Mouse (Mus musculus): Measurements from ENCODE around the gene Rbm18. TPM values are rescaled to one million over a fixed set of nuclear protein-coding genes. Genes with fewer than 3 reads are reported as not detected.
"Not testable (repeated sequence)": the region's sequence is repeated elsewhere in the genome, so short reads cannot be mapped to it uniquely, and the experiment has no call there.

The Rbm18 gene
- polyA plus RNA-seq, 1 experiment from 2014 or later, result 113 TPM

DNA sequence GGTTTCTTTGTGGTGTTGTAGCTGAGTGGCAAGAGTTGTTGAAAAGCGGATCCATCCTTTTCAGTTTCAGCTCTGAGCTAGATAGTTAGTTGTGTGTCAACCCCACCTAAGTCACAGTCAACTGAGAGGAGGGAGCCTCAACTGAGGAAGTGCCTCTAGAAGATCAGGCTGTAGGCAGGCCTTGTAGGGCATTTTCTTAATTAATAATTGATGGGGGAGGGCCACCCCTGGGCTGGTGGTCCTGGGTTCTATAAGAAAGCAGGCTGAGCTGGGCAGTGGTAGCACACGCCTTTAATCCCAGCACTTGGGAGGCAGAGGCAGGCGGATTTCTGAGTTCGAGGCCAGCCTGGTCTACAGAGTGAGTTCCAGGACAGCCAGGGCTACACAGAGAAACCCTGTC lies 15.8 kb upstream of the Rbm18 start:
- H3K9me3 ChIP-seq; H3K4me1 ChIP-seq; H3K27me3 ChIP-seq; H3K27ac ChIP-seq; H3K4me3 ChIP-seq (replicated peaks); H3K4me2 ChIP-seq; H3K9ac ChIP-seq; ATAC-seq (ENCODE audit: low FRiP score): not testable (repeated sequence)
- H3K36me3 ChIP-seq (replicated peaks), result peaks cover 32% of the 10 kb centered on the region
- WGBS, result 94% methylated on average over 4 of the region's 4 CpGs

- Histone ChIP-seq H3K9me3 (no peaks in the 10 kb centered on the region), H3K27ac (no peak overlapping the region), H3K9ac (no peak overlapping the region), H3K4me2 (no peak overlapping the region), H3K27me3 (no peaks in the 10 kb centered on the region), H3K4me1 (no peaks in the 10 kb centered on the region), H3K4me3 (replicated peaks) (no peak overlapping the region), H3K36me3 (replicated peaks) (peaks cover 19% of the 10 kb centered on the region)
- WGBS, result 87% methylated on average over 7 of the region's 7 CpGs
- ATAC-seq (ENCODE audit: low FRiP score), result no peak
Observed at GRCm38 (mm10) chr2:36148876-36149365, 12.3 kb upstream of the Rbm18 start.

DNA sequence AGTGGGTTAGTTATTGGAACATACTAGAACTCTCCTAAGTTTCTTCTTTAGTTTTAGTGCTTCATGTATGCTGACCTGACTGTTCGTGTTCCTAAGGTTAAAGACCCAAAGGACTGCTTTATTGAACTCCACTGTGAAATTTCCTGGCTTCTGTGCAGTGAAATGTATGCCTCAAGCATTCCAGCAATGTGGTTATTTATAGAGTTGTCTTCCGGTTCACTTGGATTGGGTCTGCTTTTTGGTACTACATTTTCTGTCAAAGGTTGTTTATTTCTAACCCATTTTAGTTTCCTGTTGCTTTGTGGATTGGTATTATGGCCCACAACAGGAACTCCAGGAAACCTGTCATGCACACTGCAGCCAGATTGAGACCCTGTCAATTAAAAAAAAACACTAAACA lies 2.5 kb upstream of the Rbm18 start:
- Histone ChIP-seq H3K4me2 (no peak overlapping the region), H3K9me3 (no peaks in the 10 kb centered on the region), H3K27ac (no peak overlapping the region), H3K4me1 (peaks cover 13% of the 10 kb centered on the region), H3K27me3 (no peaks in the 10 kb centered on the region), H3K36me3 (replicated peaks) (peaks cover 8% of the 10 kb centered on the region; the same call in 1 of the 2 replicates), H3K9ac (no peak overlapping the region), H3K4me3 (replicated peaks) (no peak overlapping the region)
- 80% methylated on average over 2 of the region's 2 CpGs for WGBS
- no peak for ATAC-seq (ENCODE audit: low FRiP score)

DNA sequence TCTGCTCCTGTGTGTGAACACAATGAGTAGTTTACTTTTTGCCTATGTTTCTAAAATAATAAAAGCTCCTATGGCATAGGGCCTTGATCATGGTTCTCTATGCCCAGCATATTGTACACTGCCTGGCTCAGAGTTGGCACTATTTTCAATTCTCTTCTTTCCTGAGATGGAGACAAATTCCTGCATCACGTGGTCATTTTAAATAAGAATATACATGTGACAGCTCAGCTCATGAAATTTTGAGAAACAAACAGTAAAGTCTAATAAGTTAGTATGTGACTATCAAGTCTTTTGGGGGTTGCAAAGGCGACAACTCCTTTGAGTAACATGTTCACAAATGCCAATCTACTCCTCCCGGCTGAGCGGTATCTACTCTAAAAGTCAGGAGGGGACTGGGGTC lies 686 bp downstream of the Rbm18 start:
- H3K4me1 ChIP-seq, result peaks cover 13% of the 10 kb centered on the region

DNA sequence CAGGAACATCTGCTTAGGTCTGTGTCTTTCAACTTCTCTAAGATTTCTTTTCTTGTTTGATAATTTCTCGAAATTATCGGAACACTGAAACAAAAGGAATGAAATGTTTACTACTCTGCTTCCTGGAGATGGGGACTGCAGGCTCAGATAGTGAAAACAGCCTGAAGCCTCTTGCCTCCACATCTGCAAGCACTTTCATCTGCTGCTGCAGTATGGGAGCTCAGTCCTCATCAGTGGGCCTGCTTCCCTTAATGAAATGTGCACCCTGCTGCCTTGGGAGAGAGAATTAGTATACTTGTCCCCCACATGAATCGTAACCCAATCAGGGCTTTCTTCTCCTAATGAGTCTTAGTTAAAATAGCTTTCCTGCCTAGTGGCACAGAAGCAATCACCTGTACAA lies 7.5 kb downstream of the Rbm18 start:
- H3K9me3 ChIP-seq, result no peaks in the 10 kb centered on the region
- 82% methylated on average over 3 of the region's 3 CpGs for WGBS
- no peak overlapping the region for H3K4me2 ChIP-seq
- no peak overlapping the region for H3K27ac ChIP-seq
- no peak overlapping the region for H3K4me3 ChIP-seq (replicated peaks)
- no peaks in the 10 kb centered on the region for H3K27me3 ChIP-seq
- H3K9ac ChIP-seq, result no peak overlapping the region
- H3K36me3 ChIP-seq (replicated peaks), result peaks cover 77% of the 10 kb centered on the region
- ATAC-seq (ENCODE audit: low FRiP score), result no peak
- no peaks in the 10 kb centered on the region for H3K4me1 ChIP-seq

More for the DNA sequence above, 686 bp downstream of the Rbm18 start:
- H3K9me3 ChIP-seq, result no peaks in the 10 kb centered on the region
- no peaks in the 10 kb centered on the region for H3K27me3 ChIP-seq
- peak overlapping the region; percentile 77; the same call in 1 of the 2 replicates for H3K27ac ChIP-seq
- ATAC-seq (ENCODE audit: low FRiP score), result no peak
- WGBS, result under 1% methylated on average over 4 of the region's 4 CpGs
- H3K4me3 ChIP-seq (replicated peaks), result peak overlapping the region; percentile 70
- H3K4me2 ChIP-seq, result peak overlapping the region; percentile 67
- H3K36me3 ChIP-seq (replicated peaks), result peaks cover 32% of the 10 kb centered on the region
- peak overlapping the region; percentile 73 for H3K9ac ChIP-seq

GRCm38 (mm10) chr2:36127973-36128372 lies 8.6 kb downstream of the Rbm18 start:
- Histone ChIP-seq H3K9me3 (no peaks in the 10 kb centered on the region), H3K27ac (no peak overlapping the region), H3K4me2 (no peak overlapping the region), H3K27me3 (no peaks in the 10 kb centered on the region), H3K4me3 (replicated peaks) (no peak overlapping the region), H3K36me3 (replicated peaks) (peaks cover 74% of the 10 kb centered on the region), H3K9ac (no peak overlapping the region), H3K4me1 (no peaks in the 10 kb centered on the region)
- no peak for ATAC-seq (ENCODE audit: low FRiP score)
- WGBS, result 84% methylated on average over 4 of the region's 4 CpGs

DNA sequence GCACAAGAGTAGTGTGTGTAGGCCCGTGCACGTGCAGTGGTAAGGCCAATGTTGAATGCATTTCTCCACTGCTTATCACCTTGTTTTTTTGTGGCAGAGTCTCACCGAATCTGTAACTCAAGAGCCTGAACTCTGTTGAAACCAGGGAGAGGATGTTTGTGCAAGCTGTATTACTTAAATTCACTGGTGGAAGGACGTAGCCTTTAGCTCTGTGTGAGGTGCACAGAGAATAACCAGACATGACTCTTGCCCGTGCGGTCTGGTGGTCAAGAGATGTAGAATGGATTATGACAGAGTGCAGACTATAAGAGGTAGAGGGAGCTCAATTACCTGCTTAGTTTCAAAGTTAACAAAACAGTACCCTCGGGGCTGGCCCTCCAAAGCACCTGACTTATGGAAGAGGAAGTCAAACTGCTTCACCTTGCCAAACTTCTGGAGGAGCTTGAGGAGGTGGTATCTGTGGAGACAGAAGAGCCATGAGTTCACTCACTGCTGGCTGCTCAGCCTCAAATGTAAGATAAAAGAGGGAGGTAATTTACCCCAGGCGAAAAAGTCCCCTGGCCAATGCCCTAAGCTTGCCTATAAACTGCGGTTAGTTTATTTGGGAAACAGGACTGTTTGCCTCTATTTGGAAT lies 9.7 kb downstream of the Rbm18 start:
- Histone ChIP-seq H3K4me3 (replicated peaks) (no peak overlapping the region), H3K9ac (no peak overlapping the region), H3K4me1 (no peaks in the 10 kb centered on the region), H3K36me3 (replicated peaks) (peaks cover 74% of the 10 kb centered on the region), H3K27ac (no peak overlapping the region), H3K9me3 (no peaks in the 10 kb centered on the region), H3K4me2 (no peak overlapping the region), H3K27me3 (no peaks in the 10 kb centered on the region)
- no peak for ATAC-seq (ENCODE audit: low FRiP score)
- WGBS, result 95% methylated on average over 9 of the region's 9 CpGs

DNA sequence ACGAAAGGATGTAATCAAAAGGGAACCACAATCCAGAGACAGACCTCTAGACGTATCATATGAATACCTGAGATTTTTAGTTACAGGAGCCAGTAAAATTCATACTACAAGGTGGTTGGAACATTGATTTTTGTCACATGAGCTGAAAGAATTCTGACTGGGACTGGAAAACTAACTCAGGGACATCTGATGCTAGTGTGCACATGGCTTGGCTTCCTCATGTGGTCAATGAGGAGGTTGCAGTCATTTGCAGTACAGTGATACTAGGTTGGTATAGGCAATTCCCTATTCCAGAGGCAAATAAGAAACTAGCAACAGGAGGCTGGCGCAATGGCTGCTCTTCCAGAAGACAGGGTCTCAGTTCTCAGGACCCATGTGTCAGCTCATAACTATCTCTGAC lies 23.9 kb downstream of the Rbm18 start:
- 81% methylated on average over 3 of the region's 3 CpGs for WGBS
- H3K4me1 ChIP-seq, result no peaks in the 10 kb centered on the region
- H3K9ac ChIP-seq, result no peak overlapping the region
- H3K4me3 ChIP-seq (replicated peaks), result no peak overlapping the region
- H3K4me2 ChIP-seq, result no peak overlapping the region
- H3K36me3 ChIP-seq (replicated peaks), result peaks cover 18% of the 10 kb centered on the region
- H3K27ac ChIP-seq, result no peak overlapping the region
- no peaks in the 10 kb centered on the region for H3K9me3 ChIP-seq
- no peak for ATAC-seq (ENCODE audit: low FRiP score)
- peaks cover 40% of the 10 kb centered on the region for H3K27me3 ChIP-seq

GRCm38 (mm10) chr2:36108615-36109014 lies 28.0 kb downstream of the Rbm18 start:
- Histone ChIP-seq H3K27me3 (peaks cover 80% of the 10 kb centered on the region), H3K9ac (no peak overlapping the region), H3K36me3 (replicated peaks) (no peaks in the 10 kb centered on the region), H3K4me3 (replicated peaks) (no peak overlapping the region), H3K4me1 (peaks cover 23% of the 10 kb centered on the region), H3K9me3 (no peaks in the 10 kb centered on the region), H3K4me2 (no peak overlapping the region), H3K27ac (no peak overlapping the region)
- no peak for ATAC-seq (ENCODE audit: low FRiP score)
- WGBS, result 3% methylated on average over 7 of the region's 7 CpGs

DNA sequence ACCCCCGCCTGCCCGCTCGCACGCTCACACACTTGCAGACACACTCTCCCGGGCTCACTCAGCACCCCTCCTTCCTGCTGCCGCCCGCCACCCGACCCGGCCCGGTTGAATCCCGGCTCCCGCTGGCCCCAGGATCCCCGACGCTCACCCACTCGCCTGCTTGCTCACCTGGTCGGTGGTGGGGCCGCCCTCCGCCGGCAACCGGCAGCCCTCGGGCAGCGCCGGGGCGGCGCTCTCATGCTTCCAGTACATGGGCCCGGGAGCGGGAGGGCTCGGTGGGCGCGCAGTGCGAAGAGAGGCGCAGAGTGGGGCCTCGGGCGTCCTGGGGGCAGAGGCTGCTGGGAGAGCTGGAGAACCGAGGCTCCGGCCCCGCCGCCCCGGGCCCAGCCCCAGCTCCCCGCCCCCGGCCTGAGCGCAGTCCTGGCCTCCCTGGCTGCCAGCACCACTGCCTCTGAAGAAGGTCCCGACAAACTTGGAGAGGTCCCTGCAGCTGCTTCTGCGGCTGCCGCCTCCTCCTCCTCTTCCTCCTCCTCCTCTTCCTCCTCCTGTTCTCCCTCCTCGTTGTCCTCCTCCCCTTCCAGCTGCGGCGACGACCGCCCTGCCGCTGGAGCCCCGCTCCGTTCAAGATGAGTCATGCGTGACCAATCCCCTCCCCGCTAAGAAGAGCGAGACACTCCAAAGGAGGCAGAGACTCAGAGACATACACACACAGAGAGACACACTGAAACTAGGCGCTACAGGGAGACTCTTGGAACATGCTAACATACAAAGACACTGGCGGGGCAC lies 31.4 kb downstream of the Rbm18 start, which contains the start of gene Lhx6:
Gene Lhx6, minus strand, starts transcription at position 453 of the 786 bp plus-strand sequence.
- peak; percentile 55 for ATAC-seq (ENCODE audit: low FRiP score)
- peak within 1 kb of the TSS; percentile 59 for H3K9ac ChIP-seq
- no peaks in the 10 kb centered on the region for H3K9me3 ChIP-seq
- no peaks in the 10 kb centered on the region for H3K36me3 ChIP-seq (replicated peaks)
- H3K4me3 ChIP-seq (replicated peaks), result peak within 1 kb of the TSS; percentile 46
- peak within 1 kb of the TSS; percentile 87 for H3K27ac ChIP-seq
- H3K27me3 ChIP-seq, result peaks cover 100% of the 10 kb centered on the region
- H3K4me1 ChIP-seq, result peaks cover 37% of the 10 kb centered on the region
- WGBS, result under 1% methylated on average over 44 of the region's 58 CpGs
- H3K4me2 ChIP-seq, result peak within 1 kb of the TSS; percentile 67

GRCm38 (mm10) chr2:36104436-36104955 lies 32.1 kb downstream of the Rbm18 start:
- Histone ChIP-seq H3K9me3 (no peaks in the 10 kb centered on the region), H3K4me1 (peaks cover 37% of the 10 kb centered on the region), H3K27me3 (peaks cover 100% of the 10 kb centered on the region), H3K4me3 (replicated peaks) (peak overlapping the region; percentile 46), H3K27ac (peak overlapping the region; percentile 87), H3K9ac (peak overlapping the region; percentile 59), H3K36me3 (replicated peaks) (no peaks in the 10 kb centered on the region), H3K4me2 (peak overlapping the region; percentile 67)
- 0% methylated on average over 32 of the region's 32 CpGs for WGBS
- ATAC-seq (ENCODE audit: low FRiP score), result peak; percentile 24; the same call in 1 of the 2 replicates

DNA sequence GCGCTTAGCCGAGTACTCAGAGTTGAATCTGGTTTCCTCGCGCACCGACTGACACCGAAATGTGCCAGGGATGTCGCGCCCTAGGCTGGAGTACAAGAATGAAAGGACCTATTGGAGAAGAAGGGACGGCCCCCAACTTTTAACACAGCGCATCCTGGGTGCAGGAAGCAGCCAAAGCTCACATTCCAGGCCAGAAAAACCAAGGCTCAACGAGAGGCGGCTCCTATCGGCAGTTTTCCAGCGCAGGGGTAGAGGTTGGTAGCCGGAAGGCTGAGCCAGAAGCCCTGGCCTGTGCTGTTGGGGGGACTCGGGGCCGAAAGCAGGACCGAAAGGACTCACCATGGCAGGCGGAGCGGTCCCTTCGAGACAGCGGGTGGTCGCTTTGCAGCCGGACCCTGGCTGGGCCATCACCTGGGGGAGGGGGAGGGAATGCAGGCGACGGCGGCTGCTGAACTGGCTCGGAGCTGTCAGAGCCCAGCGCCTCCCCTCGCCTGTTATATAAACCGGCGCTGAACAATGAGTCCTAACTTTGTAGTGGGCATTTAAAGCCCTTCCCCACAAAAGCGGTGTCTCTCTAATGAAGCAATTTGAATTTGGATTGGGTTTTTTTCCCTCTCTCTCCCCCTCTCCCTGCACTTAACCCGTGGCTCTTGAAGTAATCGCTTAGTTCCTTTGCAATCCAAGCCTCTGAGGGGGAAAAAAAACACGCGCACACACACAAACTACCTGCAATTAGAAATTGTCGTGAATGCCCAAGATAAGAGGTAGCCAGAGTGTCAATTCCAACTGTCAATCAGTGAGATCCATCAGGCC lies 32.8 kb downstream of the Rbm18 start:
- Histone ChIP-seq H3K9ac (peak overlapping the region; percentile 59), H3K4me1 (peaks cover 37% of the 10 kb centered on the region), H3K27ac (peak overlapping the region; percentile 84), H3K4me3 (replicated peaks) (peak overlapping the region; percentile 46), H3K4me2 (peak overlapping the region; percentile 67), H3K9me3 (no peaks in the 10 kb centered on the region), H3K27me3 (peaks cover 100% of the 10 kb centered on the region), H3K36me3 (replicated peaks) (no peaks in the 10 kb centered on the region)
- ATAC-seq (ENCODE audit: low FRiP score), result peak; percentile 39; the same call in 1 of the 2 replicates
- WGBS, result under 1% methylated on average over 38 of the region's 38 CpGs

Measured in forebrain, embryonic 12.5 days (tissue).